Mouse (Mus musculus) cerebellum, adult 2 months (tissue): ENCODE measurements around the gene Milr1. TPM values are rescaled to one million over a fixed set of nuclear protein-coding genes. Genes with fewer than 3 reads are reported as not detected.
A peak's percentile ranks its signal among the peaks of the same experiment; 100 is the strongest.

ENCODE experiments used
- DNase-seq, 2 experiments: peaks; one replicate each; pipeline ENCODE4 v3.0.0; 2021
- H3K27ac ChIP-seq: fragments of 200-500 bp; 2 replicates; pipeline ENCODE4 v1.5.1; 2012; ENCODE audit warnings: low read length, control low read depth, inconsistent platforms; ENCODE audit not compliant: insufficient read depth
- H3K27me3 ChIP-seq: fragments of 200-500 bp; 2 replicates; pipeline ENCODE4 v1.6.1; 2012; ENCODE audit warnings: inconsistent platforms, mild to moderate bottlenecking, low read length, moderate library complexity; ENCODE audit not compliant: control insufficient read depth, insufficient read depth
- H3K4me1 ChIP-seq: fragments of 200-500 bp; 2 replicates; pipeline ENCODE4 v1.6.1; 2011; ENCODE audit warnings: low read length; ENCODE audit not compliant: control insufficient read depth, insufficient read depth
- H3K4me3 ChIP-seq: fragments of 200-500 bp; replicated peaks from 2 replicates; pipeline ENCODE3; 2011; ENCODE audit warnings: mild to moderate bottlenecking, low read depth, low read length, control low read depth; ENCODE audit not compliant: insufficient read depth
- CTCF ChIP-seq: fragments of 200-500 bp; IDR thresholded peaks from 2 replicates; pipeline ENCODE4 v1.5.1; 2011; ENCODE audit warnings: low read depth, mild to moderate bottlenecking, control low read depth, low read length, moderate library complexity, borderline replicate concordance; ENCODE audit not compliant: insufficient read depth
- POLR2A ChIP-seq: fragments of 200-500 bp; IDR thresholded peaks from 2 replicates; pipeline ENCODE4 v1.6.1; 2011; ENCODE audit warnings: low read length, control low read depth, borderline replicate concordance; ENCODE audit not compliant: insufficient read depth
- WGBS: fragments of 180-500 bp; shearing (Covaris S2); methylation state at CpG from one replicate; pipeline ENCODE4 v1.1.7; 2018; 5-methylcytosine and 5-hydroxymethylcytosine counted together
- polyA plus RNA-seq: library from polyadenylated mRNA; depleted of rRNA; stranded (reverse); fragments of >200 nt; gene quantifications from 2 replicates; pipeline ENCODE4 v1.2.3, GENCODE M21; 2012

Gene Milr1
- polyA plus RNA-seq, 1 experiment, result 0.10 TPM

DNA sequence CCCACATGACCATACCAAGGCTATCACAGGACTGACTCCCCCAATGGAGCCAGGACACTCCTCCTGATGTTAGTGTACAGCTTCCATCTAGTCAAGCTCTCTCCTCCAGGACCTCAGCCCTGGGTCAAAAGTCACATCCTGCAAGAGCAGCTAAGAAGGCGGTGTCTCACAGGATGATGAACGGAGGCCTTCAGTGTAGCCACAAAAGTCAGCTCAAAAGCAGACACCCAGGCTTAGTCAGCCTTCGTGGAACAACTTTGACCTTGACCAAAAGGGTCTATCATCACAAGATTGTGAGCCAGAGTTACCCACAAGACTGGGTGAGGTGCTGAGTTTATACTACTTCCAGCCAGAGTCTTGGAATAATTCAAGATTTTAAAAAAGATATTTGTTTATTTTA is 43.2 kb upstream of the Milr1 start:
- no peak overlapping the region for H3K27ac ChIP-seq
- TF ChIP-seq POLR2A, result no peak
- H3K4me1 ChIP-seq, result no peaks in the 10 kb centered on the region; the same call in 1 of the 2 replicates
- no peak for DNase-seq
- no peak overlapping the region for H3K4me3 ChIP-seq
- H3K27me3 ChIP-seq, result no peaks in the 10 kb centered on the region
- WGBS, result 92% methylated on average over 3 of the region's 3 CpGs

DNA sequence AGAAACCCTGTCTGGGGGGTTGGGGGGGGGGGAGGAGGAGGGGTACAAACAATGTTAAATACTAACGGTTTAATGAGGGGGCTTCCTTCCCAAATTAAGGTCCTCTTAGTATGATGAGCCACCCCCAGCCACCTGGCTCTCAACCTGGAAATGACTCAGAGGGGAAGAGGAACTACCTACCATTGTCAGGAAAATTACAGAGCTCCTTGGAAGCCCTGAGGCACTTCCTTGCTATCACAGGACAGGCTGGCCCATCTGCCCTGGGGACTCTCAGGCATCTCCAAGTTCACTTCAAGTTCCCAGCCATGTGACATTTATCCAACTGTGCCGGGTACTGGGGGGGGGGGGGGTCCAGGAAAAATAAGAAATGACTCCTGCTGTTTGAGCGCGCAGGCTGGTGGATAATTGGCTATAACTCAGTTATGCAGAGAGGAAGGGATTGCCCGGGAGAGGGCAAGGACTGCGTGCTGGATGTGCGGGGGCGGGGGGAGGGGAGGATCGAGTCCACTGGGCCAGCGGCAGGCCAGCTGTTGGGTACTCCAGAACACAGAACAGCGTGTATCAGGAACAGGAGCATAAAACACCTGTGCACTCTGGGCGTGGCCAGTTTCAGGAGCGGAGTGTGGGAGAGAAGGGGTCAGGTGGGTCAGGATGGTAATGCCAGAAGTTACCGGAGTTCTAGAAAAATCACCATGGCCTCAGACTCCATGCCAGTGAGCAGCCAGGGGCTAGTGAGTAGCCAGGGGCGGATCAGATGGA is 41.6 kb upstream of the Milr1 start:
- Histone ChIP-seq H3K27ac (no peak overlapping the region), H3K4me1 (no peaks in the 10 kb centered on the region; the same call in 1 of the 2 replicates), H3K4me3 (no peak overlapping the region), H3K27me3 (no peaks in the 10 kb centered on the region)
- TF ChIP-seq CTCF (no peak), POLR2A (no peak)
- no peak for DNase-seq
- 24% methylated on average over 15 of the region's 15 CpGs for WGBS

DNA sequence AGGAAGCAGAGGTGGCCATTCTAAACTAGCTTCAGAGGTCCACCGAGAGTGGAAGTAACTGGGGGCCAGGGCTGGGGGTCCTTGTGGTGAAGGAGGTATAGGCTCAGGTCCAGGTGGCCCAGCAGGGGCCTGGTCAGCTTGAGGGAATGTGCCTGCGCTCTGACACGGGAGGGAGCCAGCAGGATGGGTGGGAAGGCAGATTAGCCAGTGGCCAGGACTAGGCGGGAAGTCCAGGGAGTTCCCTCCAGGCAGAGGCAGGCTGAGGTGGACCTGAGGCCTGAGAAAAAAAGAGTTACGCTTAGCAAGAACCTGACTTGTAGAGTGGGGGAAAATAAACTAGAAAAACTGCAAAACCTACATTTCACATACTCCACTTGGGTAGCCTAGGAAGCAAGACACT is 40.2 kb upstream of the Milr1 start:
- Histone ChIP-seq H3K4me1 (no peaks in the 10 kb centered on the region; the same call in 1 of the 2 replicates), H3K27ac (no peak overlapping the region), H3K27me3 (no peaks in the 10 kb centered on the region), H3K4me3 (no peak overlapping the region)
- DNase-seq, result no peak
- TF ChIP-seq CTCF, result no peak
- no peak for TF ChIP-seq POLR2A
- WGBS, result 73% methylated on average over 5 of the region's 5 CpGs

DNA sequence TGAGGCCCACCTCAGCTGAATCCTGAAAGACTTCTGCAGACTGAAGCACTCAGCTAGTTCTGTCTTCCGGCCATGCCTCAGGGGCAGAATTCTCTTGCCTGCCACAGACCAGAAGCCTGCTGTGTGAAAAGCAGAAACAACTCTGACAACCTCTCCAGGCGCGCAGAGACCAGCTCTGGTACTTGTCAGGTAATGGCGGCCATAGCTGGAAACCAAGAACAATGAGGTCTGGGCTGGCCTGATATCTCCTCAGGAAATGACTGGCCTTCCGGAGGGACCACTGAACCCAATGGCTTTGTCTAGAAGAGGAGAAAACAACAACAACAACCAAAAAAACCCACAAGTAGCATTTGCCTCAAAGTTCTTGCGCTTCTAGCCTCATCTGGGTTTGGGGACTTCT is 36.0 kb upstream of the Milr1 start:
- no peak for DNase-seq
- H3K4me1 ChIP-seq, result no peaks in the 10 kb centered on the region
- H3K27ac ChIP-seq, result no peak overlapping the region
- H3K4me3 ChIP-seq, result peak overlapping the region; percentile 15
- H3K27me3 ChIP-seq, result no peaks in the 10 kb centered on the region
- WGBS, result 90% methylated on average over 6 of the region's 6 CpGs
- TF ChIP-seq CTCF, result no peak
- no peak for TF ChIP-seq POLR2A

DNA sequence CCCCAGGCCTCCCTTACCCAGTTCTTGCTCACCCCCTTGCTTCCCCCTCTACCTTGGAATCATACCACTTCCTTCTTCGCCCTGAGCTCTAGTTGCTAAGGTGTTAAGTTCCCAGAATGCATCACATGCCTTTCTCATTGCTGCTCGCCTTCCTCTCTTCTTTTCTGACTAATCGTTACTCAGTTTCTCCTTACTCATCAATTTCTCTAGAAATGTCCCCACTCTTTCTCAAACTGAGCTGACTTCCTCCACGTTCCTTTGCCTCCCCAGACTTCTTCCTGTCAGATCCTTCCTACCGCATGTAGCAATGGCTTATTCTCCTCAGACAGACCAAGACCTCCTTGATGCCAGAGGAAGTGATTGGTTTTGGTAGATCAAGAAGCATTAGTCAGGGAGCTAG is 34.5 kb upstream of the Milr1 start:
- no peak for TF ChIP-seq CTCF
- TF ChIP-seq POLR2A, result no peak
- Histone ChIP-seq H3K27me3 (no peaks in the 10 kb centered on the region), H3K4me1 (no peaks in the 10 kb centered on the region), H3K27ac (no peak overlapping the region), H3K4me3 (no peak overlapping the region)
- DNase-seq, result no peak
- WGBS, result 90% methylated on average over 5 of the region's 5 CpGs

DNA sequence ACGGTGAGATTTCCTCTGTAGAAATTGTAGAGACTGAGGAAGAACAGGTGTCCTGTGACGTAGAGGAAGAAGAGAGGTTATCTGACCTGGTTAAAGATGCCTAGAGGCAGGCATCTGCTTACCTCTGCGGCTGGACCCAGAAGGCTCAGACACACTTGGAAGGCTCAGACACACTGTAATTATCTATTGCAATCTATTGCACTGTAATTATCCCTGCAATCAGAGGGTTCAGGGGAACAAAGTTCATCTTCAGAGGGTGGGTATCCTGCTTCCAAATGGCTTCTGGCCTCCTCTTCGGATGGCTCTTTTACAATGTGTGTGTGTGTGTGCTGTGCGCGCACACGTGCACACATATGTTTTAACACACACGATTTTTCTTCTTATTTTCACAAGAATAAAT is 30.6 kb upstream of the Milr1 start:
- Histone ChIP-seq H3K27me3 (no peaks in the 10 kb centered on the region), H3K27ac (no peak overlapping the region), H3K4me3 (no peak overlapping the region), H3K4me1 (no peaks in the 10 kb centered on the region)
- WGBS, result 93% methylated on average over 8 of the region's 8 CpGs
- no peak for DNase-seq
- TF ChIP-seq POLR2A, result no peak
- TF ChIP-seq CTCF, result no peak

DNA sequence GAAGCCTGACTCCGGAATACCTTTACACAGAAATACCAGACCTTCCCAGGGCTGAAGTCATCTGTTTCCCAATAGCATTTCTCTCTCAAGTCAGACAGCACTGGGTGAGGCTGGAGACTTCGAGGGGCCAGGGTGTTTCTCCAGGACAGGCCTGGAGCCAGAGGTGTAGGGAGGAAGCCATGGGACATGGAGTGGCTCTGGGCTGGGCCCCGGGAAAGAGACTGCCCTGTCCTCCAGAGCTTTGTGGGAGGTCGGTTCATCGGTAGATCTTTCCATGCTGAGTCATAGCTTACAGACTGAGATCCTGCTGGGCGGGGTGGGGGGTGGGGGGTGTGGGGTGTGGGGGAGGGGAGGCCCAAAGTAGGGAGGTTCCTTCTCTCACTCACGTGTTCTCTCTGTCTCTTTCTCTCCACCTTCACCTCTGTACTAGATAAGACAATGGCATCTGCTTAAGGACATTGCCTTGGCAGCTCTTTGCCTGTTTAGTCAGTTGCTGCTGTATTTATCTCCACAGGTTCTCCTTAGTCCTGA is 28.1 kb upstream of the Milr1 start:
- no peak for DNase-seq
- Histone ChIP-seq H3K27me3 (no peaks in the 10 kb centered on the region), H3K4me1 (no peaks in the 10 kb centered on the region), H3K4me3 (no peak overlapping the region), H3K27ac (no peak overlapping the region)
- WGBS, result 35% methylated on average over 7 of the region's 7 CpGs
- TF ChIP-seq CTCF (no peak), POLR2A (no peak)

DNA sequence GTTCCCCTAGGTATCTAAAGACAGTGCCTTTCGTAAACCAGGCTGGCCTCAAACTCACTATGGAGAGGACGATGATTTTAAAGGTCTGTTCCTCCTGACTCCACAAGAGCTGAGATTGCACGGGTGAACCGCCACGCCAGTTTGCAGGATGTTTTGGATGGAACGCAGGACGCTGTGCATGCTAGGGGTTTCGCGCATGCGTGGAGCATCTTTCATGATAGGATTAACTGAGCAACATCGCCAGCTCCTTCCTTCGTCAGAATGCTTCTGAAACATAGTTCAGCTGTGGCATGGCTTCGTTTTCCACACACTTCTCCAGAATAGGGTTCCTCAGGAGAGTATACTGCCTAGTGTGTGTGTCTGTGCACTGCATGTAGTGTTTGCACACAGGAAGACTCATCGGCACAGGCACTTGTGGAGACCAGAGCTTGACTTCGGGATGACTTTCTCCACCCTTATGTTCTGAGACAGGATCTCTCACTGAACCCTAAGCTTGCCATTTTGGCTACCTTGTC is 27.4 kb upstream of the Milr1 start:
- 71% methylated on average over 15 of the region's 15 CpGs for WGBS
- Histone ChIP-seq H3K4me1 (no peaks in the 10 kb centered on the region), H3K4me3 (no peak overlapping the region), H3K27ac (no peak overlapping the region), H3K27me3 (no peaks in the 10 kb centered on the region)
- peak; percentile 28 to 32 for DNase-seq
- TF ChIP-seq CTCF (no peak), POLR2A (no peak)
